Mouse (Mus musculus) retina, postnatal 7 days (tissue): ENCODE results near the gene Cyp2d10.
"Not testable (repeated sequence)": the region's sequence is repeated elsewhere in the genome, so short reads cannot be mapped to it uniquely, and the experiment has no call there.

ENCODE experiments used
- DNase-seq: peaks from one replicate; pipeline ENCODE4 v3.0.0-alpha.2; 2012; ENCODE audit warnings: low read depth, low spot score

Cyp2d10 gene

DNA sequence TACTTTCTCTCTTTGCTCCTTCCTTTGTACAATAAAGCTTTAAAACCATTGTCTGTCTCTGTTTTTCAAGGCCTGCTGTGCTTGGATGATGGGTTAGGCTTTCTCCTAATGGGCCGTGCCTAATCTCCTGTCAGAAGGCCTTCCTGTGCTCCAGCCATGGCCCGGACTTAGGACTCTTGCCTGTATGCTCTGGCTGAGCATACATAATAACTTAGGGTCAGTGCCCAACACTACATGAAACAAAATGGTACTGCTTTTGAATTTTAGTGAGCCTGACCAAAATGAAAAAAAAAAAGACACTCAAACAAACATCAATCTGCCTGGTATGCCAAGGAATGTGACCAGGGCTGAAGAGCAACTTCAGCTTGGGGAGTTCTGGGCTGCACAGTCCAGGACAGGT, 5.5 kb downstream of the Cyp2d10 start:
- no peak for DNase-seq

DNA sequence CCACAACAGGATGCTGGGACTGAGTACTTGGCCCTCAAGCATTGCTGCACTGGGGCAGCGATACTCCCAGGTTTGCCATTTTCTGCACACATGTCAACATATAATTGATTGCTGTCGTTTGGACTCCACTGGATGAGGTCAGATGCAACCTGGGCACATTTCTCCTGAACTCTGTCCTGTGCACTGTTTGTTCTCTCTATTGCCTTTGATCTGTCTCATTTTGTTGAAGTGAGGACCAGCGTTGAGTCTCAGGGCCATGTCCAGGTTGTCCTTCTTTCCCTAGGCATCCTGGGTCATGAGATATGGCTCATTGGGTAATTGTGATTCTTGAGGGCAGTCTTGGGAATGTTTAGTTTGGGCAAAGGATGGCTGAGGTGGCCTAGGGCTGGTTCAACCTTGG, 11.0 kb downstream of the Cyp2d10 start:
- DNase-seq, result not testable (repeated sequence)

DNA sequence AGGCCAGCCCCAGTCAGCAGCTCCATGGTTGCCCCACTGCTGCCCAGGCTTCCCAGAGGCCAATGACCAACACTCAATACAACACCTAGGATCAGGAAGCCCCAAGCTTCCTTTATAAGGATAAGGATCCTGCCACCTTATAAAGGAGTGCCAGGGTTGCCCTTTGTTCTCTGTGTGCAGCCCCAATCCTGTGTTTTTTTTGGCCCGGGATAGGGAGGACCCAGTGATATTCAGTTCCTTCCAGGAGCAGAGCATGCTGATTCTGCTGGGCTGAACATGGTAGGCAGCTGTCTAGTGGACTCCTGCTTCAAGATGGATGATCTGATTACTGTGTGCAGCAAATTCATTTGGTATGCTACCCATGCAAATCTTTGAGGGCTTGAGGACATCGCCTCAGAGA, 13.1 kb downstream of the Cyp2d10 start, which contains the start of gene Cyp2d11:
TSS of gene Cyp2d11 (minus strand) at position 101 of the 400 bp plus-strand sequence.
- DNase-seq, result not testable (repeated sequence)

DNA sequence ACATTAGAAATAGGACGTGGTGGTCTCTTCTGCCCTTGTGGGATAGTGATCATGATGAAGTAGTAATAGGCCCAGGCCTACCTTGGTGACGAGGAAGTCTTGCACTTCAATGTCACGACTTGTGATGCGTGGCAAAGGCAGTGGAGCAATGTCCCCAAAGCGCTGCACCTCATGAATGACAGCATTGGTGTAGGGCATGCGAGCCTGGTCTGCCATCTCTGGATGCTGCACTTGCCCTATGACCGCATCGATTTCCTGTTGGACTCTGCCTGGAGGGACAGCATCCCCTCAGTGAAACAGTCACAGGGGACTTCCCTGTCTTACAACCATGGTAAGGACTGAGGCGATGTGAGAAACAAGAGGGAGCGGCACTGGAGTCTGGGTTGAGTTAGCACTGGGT, 17.1 kb downstream of the Cyp2d10 start:
- DNase-seq, result not testable (repeated sequence)

DNA sequence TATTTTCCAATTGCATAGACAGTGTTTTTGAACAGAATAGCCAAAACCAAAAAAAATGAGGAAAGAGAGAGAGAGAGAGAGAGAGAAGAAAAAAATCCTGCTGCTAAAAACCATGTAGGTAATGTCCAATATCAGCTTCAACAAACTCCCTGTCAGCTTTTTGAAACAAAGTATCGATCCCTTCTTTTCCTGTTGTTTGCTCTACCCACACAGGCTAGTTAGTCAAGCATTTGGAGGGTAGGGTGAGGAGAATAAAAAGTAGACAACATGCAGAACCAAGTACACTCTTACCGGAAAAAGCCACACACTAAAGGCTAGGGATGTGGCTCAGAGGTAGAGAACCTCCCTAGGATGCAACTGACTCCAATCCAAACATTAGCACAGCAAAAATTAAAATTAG, 21.3 kb downstream of the Cyp2d10 start:
- no peak for DNase-seq

DNA sequence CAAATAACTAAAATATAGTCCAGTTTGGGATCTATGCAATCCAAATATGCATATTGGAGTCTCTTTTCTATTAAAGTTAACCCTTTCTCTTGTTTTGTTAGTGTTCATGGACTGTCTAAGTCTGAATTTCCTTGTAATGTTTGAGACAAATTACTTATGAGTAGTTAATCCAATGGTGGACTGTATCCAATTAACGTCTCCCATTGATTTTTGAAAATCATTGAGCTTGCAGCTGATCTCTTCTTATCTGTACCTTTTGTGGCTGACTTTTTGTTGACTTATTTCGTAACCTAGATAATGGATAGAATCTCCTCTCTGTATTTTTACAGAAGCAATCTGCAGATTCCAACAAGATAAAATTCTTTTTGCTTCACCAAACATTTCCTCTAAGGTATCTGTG, 24.6 kb downstream of the Cyp2d10 start:
- no peak for DNase-seq

DNA sequence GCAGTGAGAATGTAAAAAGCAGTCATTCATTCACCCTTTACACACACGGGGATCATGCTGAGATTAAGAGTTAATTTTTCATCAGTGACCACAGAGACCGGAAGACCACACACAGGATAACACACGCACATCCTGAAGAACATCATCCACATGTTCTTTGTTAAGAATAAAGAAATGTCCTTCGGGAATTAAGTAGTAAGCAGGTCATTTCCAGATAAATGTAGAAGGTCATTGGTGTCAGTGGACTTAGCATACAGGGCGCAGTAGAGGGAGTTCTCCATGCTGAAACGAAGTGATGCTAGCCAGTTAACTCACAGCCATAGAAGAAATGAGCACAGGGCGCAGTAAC, 26.3 kb downstream of the Cyp2d10 start:
- no peak for DNase-seq

DNA sequence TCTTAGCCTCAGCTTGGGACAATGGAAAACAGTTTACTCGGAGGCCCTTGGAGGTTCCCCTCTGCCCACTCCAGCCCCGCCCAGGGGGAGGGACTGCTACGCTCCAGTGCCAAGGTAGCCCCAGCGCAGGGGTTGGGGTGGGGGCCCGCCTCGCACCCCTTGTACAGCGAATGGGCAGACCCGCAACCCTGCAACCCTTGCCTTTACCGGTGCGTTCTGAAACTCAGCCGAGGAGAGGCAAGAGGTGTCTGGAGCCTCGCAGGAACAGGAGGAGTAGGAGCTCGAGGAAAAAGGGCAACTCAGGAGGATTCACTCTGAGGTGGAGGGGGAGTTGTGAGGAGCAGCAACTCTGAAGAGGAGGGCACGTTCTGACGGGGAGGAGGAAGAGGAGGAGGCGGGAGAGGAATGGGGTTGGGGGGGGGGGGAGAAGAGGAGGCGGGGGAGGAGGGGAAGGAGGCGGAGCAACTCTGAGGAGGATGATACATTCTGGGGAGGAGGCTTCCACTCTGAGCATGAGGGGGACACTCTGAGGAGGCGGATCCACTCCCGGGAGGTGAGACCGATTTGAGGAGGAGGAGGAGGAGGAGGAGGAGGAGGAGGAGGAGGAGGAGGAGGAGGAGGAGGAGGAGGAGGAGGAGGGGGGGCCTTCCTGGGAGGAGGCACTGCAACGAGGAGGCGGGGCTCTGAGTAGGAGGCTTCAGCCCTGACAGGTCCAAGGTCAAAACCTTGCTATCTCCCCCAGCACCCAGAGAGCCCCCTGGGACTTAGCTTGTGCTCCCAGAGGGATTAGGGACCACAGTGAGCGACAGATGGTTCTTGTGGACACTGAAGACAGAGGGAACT, 26.9 kb downstream of the Cyp2d10 start, which contains the start of gene Cyp2d22:
TSS of gene Cyp2d22 (minus strand) at position 390 of the 843 bp plus-strand sequence.
- DNase-seq, result no peak

DNA sequence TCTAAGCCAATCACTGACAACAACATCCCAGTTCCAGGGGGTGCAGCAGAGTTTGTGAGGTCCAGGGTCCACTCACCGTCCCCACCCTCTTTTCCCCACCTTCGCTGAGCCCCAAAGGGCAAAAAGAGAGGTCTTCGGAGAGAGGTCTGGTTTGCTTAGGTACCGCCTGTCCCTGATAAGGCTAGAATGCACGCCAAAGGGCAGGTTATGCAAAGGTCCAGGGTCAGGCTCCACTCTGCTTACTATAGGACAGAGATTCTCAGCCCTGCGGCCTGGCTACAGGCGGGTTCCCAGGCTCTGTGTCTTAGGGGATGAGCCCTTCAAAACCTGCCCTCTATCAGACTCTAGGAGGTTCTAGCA, 27.5 kb downstream of the Cyp2d10 start:
- DNase-seq, result no peak

DNA sequence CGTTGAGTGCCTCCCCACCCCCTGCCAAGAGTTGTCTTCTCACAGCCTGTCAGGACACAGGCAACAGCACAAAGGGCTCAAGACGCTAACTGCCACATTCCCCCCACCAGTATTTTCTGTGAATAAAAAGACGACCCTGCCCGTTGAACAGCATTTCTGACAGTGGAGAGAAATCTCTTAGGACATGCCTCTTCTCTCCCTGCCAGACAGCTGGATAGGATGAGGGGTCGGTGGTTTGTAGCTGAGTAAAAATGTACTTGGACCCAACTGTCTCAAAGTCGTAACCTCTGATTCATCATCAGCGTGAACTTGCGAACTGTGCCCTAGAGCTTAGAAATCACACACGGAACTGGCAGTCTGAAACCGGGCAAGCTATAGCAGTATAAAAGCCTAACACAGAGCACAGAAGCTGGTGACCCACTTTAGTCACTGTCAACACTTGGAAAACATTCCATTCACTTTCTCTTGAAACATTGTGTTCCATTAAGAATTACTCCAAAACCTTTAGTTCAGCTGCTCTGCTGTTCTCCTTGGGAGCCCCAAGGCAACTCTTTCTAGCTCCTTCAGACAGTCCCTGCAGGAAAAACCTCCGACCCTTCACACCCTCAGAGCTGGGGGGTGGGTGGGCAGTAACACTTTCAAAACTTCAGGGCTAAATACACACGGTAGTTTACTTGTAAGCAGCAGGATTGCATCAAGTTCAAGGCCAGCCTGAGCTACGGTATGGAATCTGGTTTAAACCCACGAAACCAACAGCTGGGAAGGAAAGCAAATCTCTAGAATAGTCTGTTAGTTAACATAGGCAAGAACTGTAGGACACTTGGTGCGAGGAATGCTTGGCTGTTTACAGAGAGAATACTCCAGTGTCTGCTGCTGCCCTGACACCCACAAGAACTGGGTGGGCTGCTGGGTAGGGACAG, 28.5 kb downstream of the Cyp2d10 start:
- DNase-seq, result no peak

DNA sequence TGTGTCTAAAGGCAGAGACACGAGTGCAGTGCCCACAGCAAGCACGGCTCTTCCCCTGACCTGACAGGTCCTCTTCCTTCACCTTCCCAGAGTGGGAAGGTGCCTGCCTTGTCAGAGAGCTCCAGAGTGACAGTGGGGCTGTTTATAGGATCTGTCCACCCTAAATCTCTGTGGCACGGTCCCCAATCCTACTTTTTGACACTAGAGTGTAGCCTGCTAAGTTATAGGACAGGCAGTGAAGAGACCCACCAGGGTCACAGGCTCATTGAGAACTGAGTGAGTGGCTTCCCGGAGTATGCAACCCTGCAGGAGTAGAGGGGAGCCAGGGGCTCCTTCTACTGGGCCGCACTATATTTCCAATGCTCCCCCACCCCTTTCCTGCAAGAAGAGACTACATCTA, 29.3 kb downstream of the Cyp2d10 start:
- no peak for DNase-seq

DNA sequence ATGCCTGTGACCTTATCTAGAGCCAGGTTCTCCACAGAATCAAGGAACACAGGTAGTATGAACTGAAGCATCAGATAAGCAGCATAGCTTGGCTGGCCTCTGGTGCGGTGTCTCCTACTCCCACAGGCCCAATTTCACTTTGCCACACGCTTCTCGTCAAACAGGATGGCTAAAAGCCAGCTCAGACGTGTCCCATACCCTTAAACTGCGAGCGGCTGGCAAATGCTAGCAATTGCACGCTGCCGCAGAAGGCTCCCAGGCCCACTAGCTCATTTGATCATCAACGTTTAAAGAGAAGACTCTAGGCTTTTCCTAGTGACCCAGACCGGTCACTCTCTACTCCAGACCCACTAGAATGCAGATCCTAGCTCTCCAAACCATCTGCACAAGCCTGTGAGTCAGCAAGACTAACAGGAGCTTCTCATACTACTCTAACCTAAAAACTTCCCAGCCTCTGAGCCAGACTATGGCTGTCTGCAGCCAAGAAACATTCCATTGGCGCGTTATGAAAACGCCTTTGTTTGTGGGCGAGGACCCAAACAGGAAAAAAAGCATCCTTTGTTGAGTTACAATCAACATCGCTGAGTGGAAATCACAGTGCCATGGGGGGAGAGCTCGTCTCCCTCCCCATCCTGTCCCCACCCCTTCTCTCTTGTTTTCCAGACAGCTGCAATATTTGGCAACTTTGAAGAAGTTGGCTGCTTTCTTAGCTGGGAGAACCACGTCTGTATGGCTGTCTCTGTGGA, 30.4 kb downstream of the Cyp2d10 start:
- no peak for DNase-seq

DNA sequence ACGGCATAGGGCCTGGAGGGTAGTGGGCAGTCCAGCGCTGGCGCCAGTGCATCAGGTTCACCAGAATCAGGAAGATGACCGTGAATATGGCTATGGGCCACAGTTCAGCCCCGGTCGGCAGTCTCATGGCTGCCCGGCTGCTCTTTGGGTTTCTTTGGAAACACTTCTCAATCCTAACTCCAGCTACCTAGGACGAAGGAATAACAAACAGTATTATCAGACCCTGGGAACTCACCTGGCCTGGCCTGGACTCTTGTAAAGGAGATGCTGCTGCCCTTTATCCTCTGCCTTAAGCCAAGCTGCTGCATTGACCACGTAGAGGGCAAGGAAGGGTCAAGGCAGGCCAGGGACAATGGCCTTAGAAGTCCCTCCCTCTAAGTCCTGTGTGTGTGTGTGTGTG, 31.1 kb downstream of the Cyp2d10 start:
- DNase-seq, result no peak

DNA sequence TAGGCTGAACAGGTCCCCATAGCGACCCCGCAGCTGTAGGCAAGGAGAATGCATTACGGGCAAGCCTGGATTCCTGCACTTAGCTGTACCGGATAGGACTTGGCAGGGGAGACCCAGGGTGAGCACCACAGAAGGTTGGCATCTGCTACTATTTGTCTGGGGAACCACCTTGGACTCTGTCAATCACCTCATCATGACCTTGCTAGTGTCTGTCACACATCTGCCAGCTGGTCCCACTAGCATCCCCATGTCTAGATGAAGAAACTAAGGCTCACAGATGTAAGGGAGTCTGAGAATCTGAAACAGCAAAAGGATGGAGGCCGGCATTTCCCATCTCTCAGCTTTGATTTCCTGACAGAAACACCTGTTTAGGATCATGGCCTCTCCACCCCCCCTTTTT, 32.6 kb downstream of the Cyp2d10 start:
- no peak for DNase-seq

DNA sequence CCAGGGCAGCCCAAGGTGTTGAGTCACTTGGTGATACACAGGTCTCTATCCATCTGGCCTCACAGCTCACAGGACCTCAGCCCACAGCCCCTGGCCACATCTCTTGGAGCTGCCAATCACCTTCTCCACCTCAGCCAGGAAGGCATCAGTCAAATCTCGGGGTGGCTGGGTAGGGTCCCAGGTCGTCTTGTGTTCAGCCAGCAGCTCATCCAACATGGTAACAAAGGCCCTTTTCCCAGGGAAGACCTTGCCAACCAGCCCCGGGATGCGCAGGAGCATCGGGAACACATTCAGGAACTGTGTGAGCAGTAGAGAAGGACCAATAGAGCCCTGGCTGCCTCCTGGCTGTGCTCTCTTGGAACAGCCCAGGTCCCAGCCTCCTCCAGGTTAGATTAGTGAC, 34.0 kb downstream of the Cyp2d10 start:
- DNase-seq, result no peak

DNA sequence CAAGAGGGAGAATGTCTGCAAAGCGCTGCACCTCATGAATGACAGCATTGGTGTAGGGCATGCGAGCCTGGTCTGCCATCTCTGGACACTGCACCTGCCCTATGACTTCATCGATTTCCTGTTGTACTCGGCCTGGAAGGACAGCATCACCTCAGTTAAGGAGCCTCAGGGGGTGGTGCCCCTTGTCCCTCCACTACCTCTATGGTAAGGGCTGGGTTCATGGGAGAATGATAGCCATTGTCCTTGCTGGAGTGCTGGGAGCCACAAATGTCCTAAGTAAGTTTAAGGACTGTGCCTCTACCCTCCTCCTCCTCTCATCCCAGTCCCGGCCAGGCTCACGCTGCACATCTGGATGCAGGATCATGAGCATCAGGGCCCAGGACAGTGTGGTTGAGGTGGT, 34.5 kb downstream of the Cyp2d10 start:
- no peak for DNase-seq

DNA sequence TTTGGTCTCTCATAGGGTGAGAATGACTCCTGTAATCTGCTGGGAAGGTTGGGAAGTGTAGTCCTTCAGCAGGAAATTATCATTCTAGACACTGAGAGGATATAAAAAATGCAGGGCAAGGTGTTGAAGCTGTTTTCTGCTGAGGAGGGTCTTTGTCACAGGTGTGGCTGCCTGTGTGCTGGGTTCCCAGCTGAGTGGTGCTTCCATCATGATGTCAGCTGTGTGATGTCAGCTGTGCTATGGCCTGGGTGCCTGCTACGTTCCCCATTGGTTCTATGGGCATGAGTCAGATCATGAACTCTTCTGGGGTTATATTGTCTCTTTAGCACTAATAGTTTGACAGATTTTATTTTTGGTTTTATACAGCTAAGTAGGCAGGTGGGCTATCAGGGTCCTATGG, 38.1 kb downstream of the Cyp2d10 start:
- DNase-seq, result no peak

DNA sequence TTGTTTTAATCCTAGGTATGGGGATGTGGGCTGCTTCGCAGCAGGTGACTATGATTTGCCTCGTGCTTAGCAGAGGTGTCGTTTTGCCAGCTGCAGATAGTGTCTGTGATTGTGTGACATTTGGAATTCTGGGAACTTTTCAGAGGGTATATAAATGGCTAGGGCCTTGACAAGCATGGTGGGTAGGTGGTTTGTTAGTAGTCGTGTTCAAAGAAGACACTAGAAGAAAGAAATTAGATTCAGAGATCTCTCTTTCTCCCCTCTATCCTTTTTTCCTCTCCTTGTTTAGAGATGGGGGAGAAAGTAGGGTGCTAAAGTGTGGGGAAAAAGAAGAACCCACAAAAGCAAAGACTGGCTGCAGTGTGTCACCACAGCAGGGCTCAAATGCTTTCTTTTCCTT, 38.8 kb downstream of the Cyp2d10 start:
- no peak for DNase-seq

DNA sequence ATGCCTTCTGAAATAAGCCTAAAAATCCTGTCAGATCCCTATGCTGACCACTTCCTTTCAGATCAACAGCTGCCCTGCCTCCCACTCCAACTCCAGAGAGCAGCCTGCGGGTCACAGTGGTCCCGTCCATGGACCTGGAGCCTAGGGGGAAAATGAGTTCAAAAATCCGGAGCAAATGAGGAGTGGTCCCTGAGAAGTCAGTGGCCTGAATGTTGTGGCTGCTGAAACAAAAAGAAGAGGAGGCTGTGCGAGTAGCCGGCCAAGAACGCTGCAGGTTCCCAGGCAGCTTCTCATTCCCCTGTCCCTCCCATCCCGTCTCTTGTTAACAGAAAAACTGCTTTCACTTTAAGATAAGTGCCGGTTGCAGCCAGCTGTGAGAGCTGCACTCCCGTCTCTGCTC, 42.4 kb downstream of the Cyp2d10 start:
- DNase-seq, result not testable (repeated sequence)

DNA sequence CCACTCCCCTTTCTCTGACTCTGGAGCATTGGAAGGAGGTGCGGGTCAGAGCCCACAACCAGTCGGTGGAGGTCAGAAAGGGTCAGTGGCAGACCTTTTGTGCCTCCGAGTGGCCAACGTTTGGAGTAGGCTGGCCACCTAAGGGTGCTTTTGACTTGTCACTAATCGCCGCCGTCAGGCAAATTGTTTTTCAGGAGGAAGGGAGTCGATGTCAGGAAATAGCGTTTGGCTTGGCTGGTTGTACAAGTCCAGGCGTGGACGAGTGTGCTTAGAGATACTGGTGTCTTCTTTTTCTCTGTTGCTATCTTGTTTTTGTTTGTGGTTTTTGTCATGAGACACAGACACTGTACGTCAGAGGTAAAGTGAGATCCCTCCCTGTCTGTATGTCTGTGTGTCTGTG, 43.2 kb downstream of the Cyp2d10 start:
- DNase-seq, result not testable (repeated sequence)

DNA sequence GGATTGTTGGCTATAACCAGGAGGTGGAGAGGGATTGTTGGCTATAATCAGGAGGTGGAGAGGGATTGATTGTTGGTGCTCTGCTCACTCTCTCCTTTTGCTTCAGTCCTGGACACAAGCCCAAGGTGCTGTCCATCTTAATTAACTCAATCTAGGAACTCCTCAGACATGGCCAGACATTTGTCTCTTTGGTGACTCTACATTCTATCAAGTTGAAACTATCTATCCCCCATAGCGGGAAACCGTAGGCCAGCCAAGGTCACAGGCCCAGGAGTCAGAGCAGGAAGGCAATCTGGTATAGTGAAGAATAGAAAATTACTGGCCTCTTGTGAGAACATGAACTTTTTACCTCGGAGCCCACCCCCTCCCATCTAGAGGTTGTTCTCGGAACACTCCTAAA, 44.8 kb downstream of the Cyp2d10 start:
- no peak for DNase-seq

DNA sequence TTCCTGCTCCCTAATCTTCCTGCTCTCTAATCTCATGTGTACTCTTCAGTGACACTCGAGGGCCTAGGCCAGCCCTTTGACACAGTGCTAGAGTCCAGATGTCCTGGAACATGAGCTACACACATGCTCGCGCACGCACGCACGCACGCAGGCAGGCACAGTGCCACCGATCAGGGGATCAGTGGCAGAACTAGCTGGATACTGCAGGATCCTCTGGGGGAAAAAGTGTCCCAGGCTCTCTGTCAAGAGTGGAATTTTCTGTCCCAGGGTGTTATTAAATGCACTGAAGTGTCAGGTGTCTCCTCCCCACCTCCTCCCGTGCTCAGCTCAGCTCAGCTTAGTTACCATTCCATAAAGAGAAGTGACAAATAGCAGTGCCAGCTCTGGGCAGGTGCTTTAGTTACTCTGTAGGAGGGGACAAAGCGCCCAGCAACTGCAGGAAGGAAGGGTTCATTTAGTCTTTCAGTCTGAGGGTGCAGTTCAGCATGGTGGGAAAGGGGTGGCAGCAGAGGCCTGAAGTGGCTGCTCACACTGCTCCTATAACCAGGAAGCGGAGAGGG, 45.5 kb downstream of the Cyp2d10 start:
- DNase-seq, result no peak
